12 mouse cellular contexts compared by ENCODE assay signal in the genomic region with DNA sequence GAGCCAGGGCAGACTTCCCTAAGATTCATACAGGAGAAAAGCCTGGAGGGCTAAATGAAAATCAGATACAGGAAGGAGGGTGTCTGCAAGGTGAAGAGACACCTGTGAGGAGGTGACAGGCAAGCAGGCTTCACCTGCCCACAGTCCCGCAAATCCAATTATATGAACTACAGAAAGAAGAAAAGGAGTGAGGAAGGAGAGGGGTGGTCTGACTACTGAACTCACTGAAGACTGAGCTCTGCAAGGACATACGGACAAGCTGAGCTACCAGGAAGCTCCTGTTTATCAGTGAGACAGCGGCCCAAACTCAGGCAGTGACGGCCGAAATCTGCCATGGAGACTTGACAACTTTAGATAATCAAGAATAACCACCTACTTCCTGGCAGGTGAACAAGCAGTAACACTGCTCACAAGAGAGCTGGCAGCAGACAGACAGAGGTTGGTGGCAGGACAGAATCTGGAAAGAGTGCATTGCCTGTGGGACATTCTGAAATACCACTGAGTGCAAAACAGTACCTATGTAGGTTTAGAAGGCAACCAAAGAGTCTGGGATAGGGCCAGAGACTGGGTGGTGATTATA. TPM values are rescaled to one million over a fixed set of nuclear protein-coding genes. Genes with fewer than 3 reads are reported as not detected.
DNase-seq lines count a peak whose midpoint lies in the region; ATAC-seq lines count a peak whose summit lies in the region.
"Had no signal": no experiment of that assay in that cellular context is flagged by ENCODE, and none has a peak within 500 bp of the region (broad histone marks: within the 10 kb centered on the region; RNA-seq: fewer than 3 reads in every experiment).

No protein-coding gene starts in this region.

- H3K27ac ChIP-seq in hindbrain, embryonic 10.5 days, result no peak overlapping the region; the same call in 1 of the 2 replicates
- no peak overlapping the region for H3K27ac ChIP-seq in hindbrain, embryonic 11.5 days (ENCODE audit: low read depth, low read length)
- H3K27ac ChIP-seq in heart, embryonic 10.5 days, result peak overlapping the region; percentile 74
- H3K27ac ChIP-seq in liver, embryonic 11.5 days (ENCODE audit: low read depth, low read length), result peak overlapping the region; percentile 32; the same call in 1 of the 2 replicates
- no peak overlapping the region for H3K27ac ChIP-seq in neural tube, embryonic 13.5 days (replicated peaks)
- H3K27ac ChIP-seq: embryonic facial prominence, embryonic 15.5 days; macrophage had no signal

- H3K9ac ChIP-seq in hindbrain, embryonic 11.5 days (ENCODE audit: low read depth, low read length), result no peak overlapping the region
- H3K9ac ChIP-seq in liver, embryonic 11.5 days (ENCODE audit: low read depth, low read length), result no peak overlapping the region; the same call in 1 of the 2 replicates
- 0 out of 2 replicates have a peak overlapping the region, but pooled peaks have one; percentile 3 for H3K9ac ChIP-seq in neural tube, embryonic 13.5 days
- H3K9ac ChIP-seq: embryonic facial prominence, embryonic 15.5 days had no signal

- no peak for DNase-seq in hindbrain, embryonic 10.5 days (ENCODE audit: low spot score)
- DNase-seq in hindbrain, embryonic 11.5 days (ENCODE audit: low spot score), result no peak
- DNase-seq in heart, embryonic 10.5 days (ENCODE audit: low spot score), result peak; percentile 74
- DNase-seq in liver, embryonic 11.5 days (ENCODE audit: low spot score), result no peak
- no peak for DNase-seq in left cerebral cortex, postnatal 25 days (ENCODE audit: low spot score in 2 of 2)
- no peak for DNase-seq in frontal cortex, postnatal 36 days (ENCODE audit: low spot score in 2 of 2)
- no peak for DNase-seq in yolk sac, embryonic 10.5 days (ENCODE audit: low spot score)
- DNase-seq: adrenal gland, postnatal 25 days; thymus, postnatal 25 days had no signal

- peak overlapping the region; percentile 2; the same call in 1 of the 2 replicates for H3K4me3 ChIP-seq in hindbrain, embryonic 10.5 days
- no peak overlapping the region for H3K4me3 ChIP-seq in hindbrain, embryonic 11.5 days (ENCODE audit: low read depth, low read length)
- peak overlapping the region; percentile 23 for H3K4me3 ChIP-seq in heart, embryonic 10.5 days
- H3K4me3 ChIP-seq in liver, embryonic 11.5 days (ENCODE audit: low read depth, low read length), result peak overlapping the region; percentile 20; the same call in 1 of the 2 replicates
- peak overlapping the region; percentile 6 for H3K4me3 ChIP-seq in neural tube, embryonic 13.5 days
- H3K4me3 ChIP-seq: embryonic facial prominence, embryonic 15.5 days had no signal

- no peak for ATAC-seq in hindbrain, embryonic 11.5 days (ENCODE audit: low FRiP score)
- ATAC-seq in liver, embryonic 11.5 days (replicated peaks; ENCODE audit: low FRiP score), result no peak
- ATAC-seq in neural tube, embryonic 13.5 days (ENCODE audit: low read depth), result no peak

- intact Hi-C loops in left cerebral cortex, postnatal 25 days (cut with DNase I), result loop anchor here (10.0 kb wide), 2 partner anchors 401 to 951 kb away; a partner anchor contains a TSS

- no peaks in the 10 kb centered on the region for H3K9me3 ChIP-seq in hindbrain, embryonic 10.5 days
- H3K9me3 ChIP-seq in hindbrain, embryonic 11.5 days (ENCODE audit: control insufficient read depth, low read length), result no peaks in the 10 kb centered on the region
- H3K9me3 ChIP-seq in heart, embryonic 10.5 days, result no peaks in the 10 kb centered on the region
- H3K9me3 ChIP-seq in liver, embryonic 11.5 days (ENCODE audit: control insufficient read depth, low read length), result no peaks in the 10 kb centered on the region
- H3K9me3 ChIP-seq in neural tube, embryonic 13.5 days, result no peaks in the 10 kb centered on the region
- H3K9me3 ChIP-seq: embryonic facial prominence, embryonic 15.5 days had no signal

- WGBS in hindbrain, embryonic 10.5 days, result 84% methylated on average over 5 of the region's 5 CpGs
- 79% methylated on average over 5 of the region's 5 CpGs for WGBS in hindbrain, embryonic 11.5 days
- 22% methylated on average over 5 of the region's 5 CpGs for WGBS in heart, embryonic 10.5 days
- WGBS in liver, embryonic 11.5 days, result 37% methylated on average over 5 of the region's 5 CpGs
- WGBS in neural tube, embryonic 13.5 days, result 79% methylated on average over 5 of the region's 5 CpGs

- H3K27me3 ChIP-seq in hindbrain, embryonic 10.5 days (ENCODE audit: insufficient read depth, poor library complexity, severe bottlenecking), result no peaks in the 10 kb centered on the region
- no peaks in the 10 kb centered on the region for H3K27me3 ChIP-seq in hindbrain, embryonic 11.5 days (ENCODE audit: control insufficient read depth, insufficient read depth, low read length)
- H3K27me3 ChIP-seq in heart, embryonic 10.5 days (ENCODE audit: insufficient read depth, poor library complexity, severe bottlenecking), result no peaks in the 10 kb centered on the region
- no peaks in the 10 kb centered on the region for H3K27me3 ChIP-seq in liver, embryonic 11.5 days (replicated peaks; ENCODE audit: control insufficient read depth, insufficient read depth, low read length)
- no peaks in the 10 kb centered on the region for H3K27me3 ChIP-seq in neural tube, embryonic 13.5 days
- H3K27me3 ChIP-seq: embryonic facial prominence, embryonic 15.5 days had no signal

- no peak overlapping the region for H3K4me2 ChIP-seq in hindbrain, embryonic 11.5 days (replicated peaks; ENCODE audit: low read depth, low read length)
- H3K4me2 ChIP-seq in liver, embryonic 11.5 days, result peak overlapping the region; percentile 50
- peak overlapping the region; percentile 45 for H3K4me2 ChIP-seq in neural tube, embryonic 13.5 days
- H3K4me2 ChIP-seq: embryonic facial prominence, embryonic 15.5 days had no signal

- peaks cover 68% of the 10 kb centered on the region for H3K4me1 ChIP-seq in hindbrain, embryonic 10.5 days (replicated peaks)
- H3K4me1 ChIP-seq in hindbrain, embryonic 11.5 days (replicated peaks; ENCODE audit: control insufficient read depth, insufficient read depth, low read length), result peaks cover 9% of the 10 kb centered on the region
- H3K4me1 ChIP-seq in heart, embryonic 10.5 days, result peaks cover 54% of the 10 kb centered on the region
- peaks cover 55% of the 10 kb centered on the region for H3K4me1 ChIP-seq in liver, embryonic 11.5 days (replicated peaks; ENCODE audit: control insufficient read depth, insufficient read depth, low read length)
- peaks cover 85% of the 10 kb centered on the region for H3K4me1 ChIP-seq in neural tube, embryonic 13.5 days (replicated peaks)

- H3K36me3 ChIP-seq in hindbrain, embryonic 10.5 days, result peaks cover 2% of the 10 kb centered on the region
- H3K36me3 ChIP-seq in hindbrain, embryonic 11.5 days (ENCODE audit: control insufficient read depth, insufficient read depth, low read length), result no peaks in the 10 kb centered on the region
- no peaks in the 10 kb centered on the region for H3K36me3 ChIP-seq in heart, embryonic 10.5 days
- H3K36me3 ChIP-seq in liver, embryonic 11.5 days (ENCODE audit: control insufficient read depth, insufficient read depth, low read length), result no peaks in the 10 kb centered on the region
- no peaks in the 10 kb centered on the region for H3K36me3 ChIP-seq in neural tube, embryonic 13.5 days
- H3K36me3 ChIP-seq: embryonic facial prominence, embryonic 15.5 days had no signal

RNA-seq across cellular contexts. Expression of a gene that starts 5.4 kb away (rescaled TPM):
- polyA plus RNA-seq in hindbrain, embryonic 10.5 days (2016; fragmentation: Nextera tagmentation; extraction: Ambion mirVana), result 31.8 and 39.9 TPM in 2 replicates
- polyA plus RNA-seq in hindbrain, embryonic 11.5 days (2014; fragmentation: Nextera tagmentation; extraction: Ambion mirVana), result 56.8 and 69.4 TPM in 2 replicates
- polyA plus RNA-seq in heart, embryonic 10.5 days (2016; fragmentation: Nextera tagmentation; extraction: Ambion mirVana), result 15.2 and 18.7 TPM in 2 replicates
- polyA plus RNA-seq in liver, embryonic 11.5 days (2014; fragmentation: Nextera tagmentation; extraction: Ambion mirVana), result 14.2 and 15.3 TPM in 2 replicates
- polyA plus RNA-seq in neural tube, embryonic 13.5 days (2015; fragmentation: Nextera tagmentation; extraction: Ambion mirVana), result 33.9 and 34.9 TPM in 2 replicates
- 100 to 1,000 TPM; 238 to 256 TPM for total RNA-seq in left cerebral cortex, postnatal 25 days (2021)

Comparison
In these comparisons a context has a peak if more than half of its experiments do, and no peak if none do; other contexts are left out.
1. H3K27ac ChIP-seq: peak in heart, embryonic 10.5 days (single experiment) and liver, embryonic 11.5 days (single experiment); none in hindbrain, embryonic 10.5 days (single experiment), hindbrain, embryonic 11.5 days (single experiment) and neural tube, embryonic 13.5 days (single experiment).